Mouse (Mus musculus) ES-E14 (cell line): ENCODE results near the gene Gm21190.
"Not testable (repeated sequence)": the region's sequence is repeated elsewhere in the genome, so short reads cannot be mapped to it uniquely, and the experiment has no call there.

Experiments used
- CHD2 ChIP-seq: IDR thresholded peaks from 2 replicates; pipeline ENCODE4 v1.6.1; 2014; ENCODE audit warnings: mild to moderate bottlenecking, low read depth, low read length, inconsistent platforms
- HCFC1 ChIP-seq: IDR thresholded peaks from 2 replicates; pipeline ENCODE4 v1.6.1; 2012; ENCODE audit warnings: low read length, inconsistent platforms, borderline replicate concordance; ENCODE audit not compliant: insufficient read depth
- ZC3H11A ChIP-seq: IDR thresholded peaks from 2 replicates; pipeline ENCODE4 v1.6.1; 2012; ENCODE audit warnings: low read depth, mild to moderate bottlenecking, inconsistent platforms, low read length, borderline replicate concordance

DNA sequence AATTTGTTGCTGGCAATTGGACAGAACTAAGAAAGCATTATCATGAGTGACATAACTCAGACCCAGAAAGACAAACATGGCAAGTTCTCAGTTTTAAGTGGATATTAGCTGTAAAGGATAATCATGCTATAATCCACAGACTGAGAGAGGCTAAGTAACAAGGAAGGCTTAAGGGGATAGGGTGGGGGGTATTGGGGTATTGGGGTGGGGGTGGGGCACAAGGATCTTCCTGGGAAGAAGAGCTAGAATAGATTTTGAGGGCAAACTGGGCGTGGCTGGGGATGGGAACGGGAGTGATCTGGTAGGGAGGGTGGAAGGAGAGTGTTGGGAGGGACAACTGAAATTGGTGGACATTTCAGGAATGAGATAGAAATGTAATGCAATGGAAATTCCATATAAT, 7.0 kb downstream of the Gm21190 start:
- not testable (repeated sequence) for TF ChIP-seq CHD2, HCFC1, ZC3H11A
